Mouse (Mus musculus) hindbrain, embryonic 15.5 days (tissue): ENCODE results near the gene Eif3m. TPM values are rescaled to one million over a fixed set of nuclear protein-coding genes. Genes with fewer than 3 reads are reported as not detected.

Experiments
- ATAC-seq: fragments of 200-750 bp; cut with Nextera tagmentation; 2 replicates; pipeline ENCODE4 v1.8.0; 2017; ENCODE audit warnings: low read depth, moderate number of reproducible peaks, moderate TSS enrichment; ENCODE audit not compliant: low FRiP score
- H3K27ac ChIP-seq: fragments of 300-500 bp; sonication (generic); replicated peaks from 2 replicates; pipeline ENCODE4 v1.5.1; 2015; ENCODE audit warnings: mild to moderate bottlenecking, inconsistent platforms
- H3K27me3 ChIP-seq: fragments of 300-500 bp; sonication (generic); 2 replicates; pipeline ENCODE4 v1.6.1; 2015; ENCODE audit warnings: control low read depth, inconsistent platforms
- H3K36me3 ChIP-seq: fragments of 300-500 bp; sonication (generic); 2 replicates; pipeline ENCODE4 v1.6.1; 2015; ENCODE audit warnings: control low read depth, inconsistent platforms
- H3K4me1 ChIP-seq: fragments of 300-500 bp; sonication (generic); replicated peaks from 2 replicates; pipeline ENCODE4 v1.6.1; 2015; ENCODE audit warnings: control low read depth, inconsistent platforms
- H3K4me2 ChIP-seq: fragments of 300-500 bp; sonication (generic); 2 replicates; pipeline ENCODE4 v1.6.1; 2015; ENCODE audit warnings: moderate library complexity, mild to moderate bottlenecking, inconsistent platforms
- H3K4me3 ChIP-seq: fragments of 300-500 bp; sonication (generic); 2 replicates; pipeline ENCODE4 v1.5.1; 2015; ENCODE audit warnings: mild to moderate bottlenecking, inconsistent platforms
- H3K9ac ChIP-seq: fragments of 300-500 bp; sonication (generic); 2 replicates; pipeline ENCODE4 v1.6.1; 2015; ENCODE audit warnings: inconsistent platforms
- H3K9me3 ChIP-seq: fragments of 300-500 bp; sonication (generic); 2 replicates; pipeline ENCODE4 v1.6.1; 2016; ENCODE audit warnings: control low read depth, inconsistent platforms
- WGBS: fragments of 180-500 bp; shearing (Covaris S2); methylation state at CpG from one replicate; pipeline ENCODE4 v1.1.7; 2015; 5-methylcytosine and 5-hydroxymethylcytosine counted together
- polyA plus RNA-seq: library from polyadenylated mRNA; unstranded; fragments of >200 nt; fragmentation: Nextera tagmentation; extraction: Ambion mirVana; gene quantifications from 2 replicates; pipeline ENCODE4 v1.2.1, GENCODE M21; 2015

Eif3m gene
- polyA plus RNA-seq = 159 and 167 TPM in 2 replicates

DNA sequence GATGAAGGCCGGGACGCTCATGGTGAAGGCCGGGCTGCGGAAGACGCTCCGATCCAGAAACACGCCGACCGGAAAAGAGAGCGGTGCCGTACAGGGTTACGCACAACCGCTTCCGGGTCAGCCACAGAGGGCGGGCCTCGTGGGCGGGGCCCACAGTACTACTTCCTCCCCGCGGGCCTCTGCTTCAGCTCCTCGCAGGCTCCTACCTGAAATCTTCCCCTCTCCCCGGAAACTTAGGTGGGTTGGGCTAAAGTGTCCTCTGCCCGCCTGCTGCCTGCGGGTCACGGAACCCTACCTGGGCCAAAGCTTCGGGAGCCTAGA is at the start of gene Eif3m:
Gene Eif3m (minus strand): TSS at position 114 of the 321 bp plus-strand sequence.
- peak within 1 kb of the TSS; percentile 75 for H3K4me3 ChIP-seq
- H3K27me3 ChIP-seq = no peaks in the 10 kb centered on the region
- H3K4me2 ChIP-seq = peak within 1 kb of the TSS; percentile 83
- H3K27ac ChIP-seq = peak within 1 kb of the TSS; percentile 81
- peak; percentile 100 for ATAC-seq
- peaks cover 14% of the 10 kb centered on the region for H3K36me3 ChIP-seq
- H3K9me3 ChIP-seq = no peaks in the 10 kb centered on the region
- WGBS = under 1% methylated on average over 25 of the region's 25 CpGs
- peak within 1 kb of the TSS; percentile 76 for H3K9ac ChIP-seq
- H3K4me1 ChIP-seq = peaks cover 18% of the 10 kb centered on the region

DNA sequence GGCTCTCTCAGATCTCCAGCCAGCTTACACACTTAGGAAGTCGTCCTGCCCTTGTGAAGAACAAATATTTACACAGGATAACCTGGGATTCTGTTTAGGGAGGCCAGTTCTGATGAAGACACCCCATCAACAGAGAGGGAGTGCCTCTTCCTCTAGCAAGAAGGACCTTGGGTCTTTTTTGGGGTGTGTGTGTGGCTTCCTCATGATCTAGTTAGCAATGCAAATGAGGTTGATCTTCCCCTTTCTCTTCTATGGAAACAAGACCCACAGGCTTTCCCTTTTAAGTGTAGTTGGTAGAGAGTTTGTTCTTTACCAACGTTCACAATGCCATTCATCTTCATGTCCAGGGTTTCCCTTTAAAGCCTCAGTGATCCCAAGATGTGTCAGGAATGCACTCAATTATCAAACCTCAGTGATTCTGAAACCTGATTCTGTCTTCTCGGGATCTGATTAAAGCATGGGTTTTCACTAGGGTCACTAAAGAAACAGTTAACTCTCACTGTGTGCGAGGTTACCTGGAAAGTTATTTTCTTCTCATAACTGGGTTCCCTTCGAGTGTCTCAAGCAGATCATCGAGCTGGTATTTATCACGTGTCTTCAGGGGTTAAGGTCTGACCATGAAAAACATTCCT is 46.0 kb upstream of the Eif3m start:
- WGBS = 57% methylated on average over 7 of the region's 7 CpGs

GRCm38 (mm10) chr2:105058577-105059116 is 41.8 kb upstream of the Eif3m start:
- H3K9me3 ChIP-seq = no peaks in the 10 kb centered on the region
- H3K4me3 ChIP-seq = no peak overlapping the region
- no peak overlapping the region for H3K9ac ChIP-seq
- H3K4me2 ChIP-seq = no peak overlapping the region
- no peaks in the 10 kb centered on the region for H3K4me1 ChIP-seq
- no peaks in the 10 kb centered on the region for H3K36me3 ChIP-seq
- ATAC-seq = no peak
- whole genome bisulfite sequencing = 78% methylated on average over 7 of the region's 7 CpGs
- H3K27me3 ChIP-seq = no peaks in the 10 kb centered on the region
- no peak overlapping the region for H3K27ac ChIP-seq

More for the DNA sequence above, 46.0 kb upstream of the Eif3m start:
- Histone ChIP-seq H3K9ac (no peak overlapping the region), H3K27me3 (no peaks in the 10 kb centered on the region), H3K4me3 (no peak overlapping the region), H3K9me3 (no peaks in the 10 kb centered on the region), H3K4me1 (no peaks in the 10 kb centered on the region), H3K27ac (no peak overlapping the region), H3K4me2 (no peak overlapping the region), H3K36me3 (no peaks in the 10 kb centered on the region)
- no peak for ATAC-seq

GRCm38 (mm10) chr2:105055529-105055928 is 38.6 kb upstream of the Eif3m start:
- H3K9me3 ChIP-seq = no peaks in the 10 kb centered on the region
- no peaks in the 10 kb centered on the region for H3K27me3 ChIP-seq
- no peaks in the 10 kb centered on the region for H3K4me1 ChIP-seq
- no peaks in the 10 kb centered on the region for H3K36me3 ChIP-seq
- H3K4me2 ChIP-seq = no peak overlapping the region
- H3K27ac ChIP-seq = no peak overlapping the region
- ATAC-seq = no peak
- H3K4me3 ChIP-seq = no peak overlapping the region
- 90% methylated on average over 1 of the region's 1 CpGs for WGBS
- H3K9ac ChIP-seq = no peak overlapping the region

DNA sequence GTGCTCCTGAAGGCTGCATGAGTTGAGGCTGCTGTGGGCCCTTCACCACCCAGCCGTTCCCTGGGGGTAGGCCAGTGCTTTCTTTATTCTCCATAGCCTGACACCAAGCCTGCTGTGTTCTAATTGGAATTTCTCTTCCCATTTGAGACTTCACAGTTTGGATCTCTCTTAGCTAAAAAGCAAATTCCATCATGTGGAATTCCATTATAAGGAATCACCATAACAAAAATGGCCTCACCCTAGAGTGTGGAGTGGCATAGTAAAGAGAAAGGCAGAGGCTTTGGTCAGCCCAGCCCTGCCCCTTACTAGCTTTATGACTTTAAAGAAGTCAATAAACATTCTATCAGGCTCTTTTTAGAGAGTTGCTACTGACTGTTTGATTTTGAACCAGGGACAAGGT is 31.4 kb upstream of the Eif3m start:
- no peak overlapping the region for H3K4me3 ChIP-seq
- no peaks in the 10 kb centered on the region for H3K36me3 ChIP-seq
- no peak overlapping the region for H3K4me2 ChIP-seq
- no peaks in the 10 kb centered on the region for H3K9me3 ChIP-seq
- no peak overlapping the region for H3K27ac ChIP-seq
- no peak overlapping the region for H3K9ac ChIP-seq
- no peaks in the 10 kb centered on the region for H3K4me1 ChIP-seq
- 33% methylated on average over 1 of the region's 1 CpGs for WGBS
- H3K27me3 ChIP-seq = no peaks in the 10 kb centered on the region
- ATAC-seq = no peak

GRCm38 (mm10) chr2:105043152-105043551 is 26.3 kb upstream of the Eif3m start:
- no peak overlapping the region for H3K4me3 ChIP-seq
- no peaks in the 10 kb centered on the region for H3K36me3 ChIP-seq
- ATAC-seq = no peak
- 78% methylated on average over 4 of the region's 4 CpGs for WGBS
- H3K27ac ChIP-seq = no peak overlapping the region
- no peaks in the 10 kb centered on the region for H3K27me3 ChIP-seq
- no peak overlapping the region for H3K4me2 ChIP-seq
- no peak overlapping the region for H3K9ac ChIP-seq
- no peaks in the 10 kb centered on the region for H3K9me3 ChIP-seq
- no peaks in the 10 kb centered on the region for H3K4me1 ChIP-seq

GRCm38 (mm10) chr2:105040859-105041258 is 24.0 kb upstream of the Eif3m start:
- H3K9ac ChIP-seq = no peak overlapping the region
- no peak for ATAC-seq
- WGBS = 71% methylated on average over 4 of the region's 4 CpGs

DNA sequence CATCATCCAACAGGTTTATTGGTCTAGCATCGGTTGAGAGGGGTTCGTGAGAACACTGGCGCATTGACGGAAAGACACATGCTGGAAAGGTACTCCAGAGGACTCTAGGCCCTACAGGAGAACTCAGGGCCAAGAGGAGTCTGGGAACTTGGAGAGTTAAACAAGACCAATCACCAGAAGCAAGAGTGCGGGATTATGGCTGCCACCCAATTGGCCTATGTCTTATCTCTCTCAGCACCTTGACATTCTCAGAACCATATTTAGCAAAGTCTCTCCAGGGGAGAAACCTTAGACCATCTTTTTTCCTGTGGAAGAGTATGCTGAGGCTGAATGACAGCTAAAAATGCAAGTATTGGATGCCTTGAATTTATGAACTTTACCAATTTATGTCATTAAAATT is 22.0 kb upstream of the Eif3m start:
- Histone ChIP-seq H3K4me3 (no peak overlapping the region), H3K9me3 (no peaks in the 10 kb centered on the region), H3K9ac (no peak overlapping the region), H3K27ac (no peak overlapping the region), H3K4me2 (no peak overlapping the region), H3K27me3 (no peaks in the 10 kb centered on the region), H3K36me3 (no peaks in the 10 kb centered on the region), H3K4me1 (no peaks in the 10 kb centered on the region)
- WGBS = 94% methylated on average over 5 of the region's 5 CpGs
- no peak for ATAC-seq

More at GRCm38 (mm10) chr2:105040859-105041258, 24.0 kb upstream of the Eif3m start:
- H3K27me3 ChIP-seq = no peaks in the 10 kb centered on the region
- H3K9me3 ChIP-seq = no peaks in the 10 kb centered on the region
- H3K27ac ChIP-seq = no peak overlapping the region
- no peak overlapping the region for H3K4me3 ChIP-seq
- H3K36me3 ChIP-seq = no peaks in the 10 kb centered on the region
- H3K4me2 ChIP-seq = no peak overlapping the region
- no peaks in the 10 kb centered on the region for H3K4me1 ChIP-seq

DNA sequence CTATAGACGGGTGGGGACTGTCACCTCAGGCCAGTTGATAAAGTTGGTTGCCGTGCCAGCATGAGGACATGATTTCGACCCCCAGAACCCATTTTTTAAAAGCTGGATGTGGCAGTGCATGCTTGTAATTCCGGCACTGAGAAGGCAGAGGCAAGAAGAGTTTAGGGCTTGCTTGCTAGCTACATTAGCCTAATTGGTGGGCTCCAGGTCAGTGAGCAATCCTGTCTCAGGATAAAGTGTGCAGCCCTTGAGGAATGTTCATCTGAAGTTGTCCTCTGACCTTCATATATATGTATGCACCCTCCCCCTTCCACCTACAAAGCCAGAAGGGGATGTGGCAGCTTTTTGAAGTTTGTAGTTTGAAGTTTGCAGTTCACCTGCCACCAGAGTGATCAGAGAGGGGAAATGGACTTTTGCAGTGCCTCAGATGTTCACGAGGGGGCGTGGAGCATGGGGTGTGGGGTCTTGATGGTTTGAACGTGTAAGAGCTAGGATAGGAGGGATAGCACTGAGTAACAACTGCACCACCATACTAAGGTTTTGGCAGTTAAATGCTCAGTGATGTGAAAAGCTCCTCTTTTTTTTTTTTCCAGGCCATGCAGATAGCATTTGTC is 21.2 kb upstream of the Eif3m start:
- 84% methylated on average over 7 of the region's 7 CpGs for WGBS
- H3K27me3 ChIP-seq = no peaks in the 10 kb centered on the region

DNA sequence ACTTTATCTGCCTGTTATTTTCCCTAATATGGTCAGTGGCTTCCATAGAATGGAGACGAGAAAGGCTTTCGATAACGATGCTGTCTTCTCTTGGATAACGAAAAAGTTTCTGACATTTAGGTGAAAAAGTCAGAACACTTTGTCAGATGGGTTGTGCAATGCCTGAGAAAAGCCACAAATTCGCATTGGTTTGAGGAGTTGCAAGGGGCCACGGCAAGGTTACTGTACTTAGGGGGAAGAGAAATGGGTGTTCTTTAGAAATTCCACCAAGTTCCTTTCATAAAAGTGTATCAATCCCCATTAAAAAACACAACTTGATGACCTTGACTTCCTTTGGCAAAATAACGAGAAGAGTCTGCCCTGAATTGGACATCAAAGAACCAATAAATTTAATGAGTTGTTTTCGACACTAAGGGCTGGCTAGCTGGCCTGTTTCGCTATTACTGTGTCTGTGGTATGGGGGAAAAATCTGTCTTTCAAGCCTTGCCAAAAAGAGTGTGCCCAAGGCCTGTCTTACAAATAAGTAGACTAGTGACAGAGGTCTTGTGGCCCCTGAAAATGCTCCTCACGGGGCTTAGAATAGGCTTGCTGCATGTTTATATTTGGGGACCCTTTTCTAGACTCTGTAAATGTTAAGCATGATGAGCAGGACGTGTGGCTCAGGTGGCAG is 19.7 kb upstream of the Eif3m start:
- Histone ChIP-seq H3K9me3 (no peaks in the 10 kb centered on the region), H3K4me1 (no peaks in the 10 kb centered on the region), H3K4me2 (no peak overlapping the region), H3K36me3 (no peaks in the 10 kb centered on the region), H3K4me3 (no peak overlapping the region), H3K27me3 (no peaks in the 10 kb centered on the region), H3K9ac (no peak overlapping the region), H3K27ac (no peak overlapping the region)
- ATAC-seq = no peak
- WGBS = 81% methylated on average over 11 of the region's 11 CpGs

More for the DNA sequence above, 21.2 kb upstream of the Eif3m start:
- ATAC-seq = no peak
- Histone ChIP-seq H3K4me2 (no peak overlapping the region), H3K9ac (no peak overlapping the region), H3K4me1 (no peaks in the 10 kb centered on the region), H3K27ac (no peak overlapping the region), H3K4me3 (no peak overlapping the region), H3K36me3 (no peaks in the 10 kb centered on the region), H3K9me3 (no peaks in the 10 kb centered on the region)

DNA sequence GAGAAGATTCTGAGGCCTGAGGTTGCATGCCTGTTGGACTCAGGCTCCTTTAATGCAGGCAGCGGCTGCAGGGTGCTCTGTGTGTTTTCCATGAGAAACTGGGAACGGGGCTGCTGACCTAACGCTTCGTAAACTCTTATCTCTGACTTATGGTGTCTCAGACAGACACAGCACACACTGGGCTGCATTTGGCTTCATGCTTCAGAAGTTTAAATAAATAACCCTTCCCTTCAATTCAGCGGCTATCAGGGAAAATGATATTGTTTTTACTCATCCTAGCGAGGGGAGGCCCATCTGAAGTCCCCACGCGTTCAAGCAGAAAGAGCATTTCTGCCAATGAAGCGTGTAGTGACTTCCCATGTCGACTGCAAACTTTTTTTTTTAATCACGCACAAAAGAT is 19.1 kb upstream of the Eif3m start:
- ATAC-seq = no peak

DNA sequence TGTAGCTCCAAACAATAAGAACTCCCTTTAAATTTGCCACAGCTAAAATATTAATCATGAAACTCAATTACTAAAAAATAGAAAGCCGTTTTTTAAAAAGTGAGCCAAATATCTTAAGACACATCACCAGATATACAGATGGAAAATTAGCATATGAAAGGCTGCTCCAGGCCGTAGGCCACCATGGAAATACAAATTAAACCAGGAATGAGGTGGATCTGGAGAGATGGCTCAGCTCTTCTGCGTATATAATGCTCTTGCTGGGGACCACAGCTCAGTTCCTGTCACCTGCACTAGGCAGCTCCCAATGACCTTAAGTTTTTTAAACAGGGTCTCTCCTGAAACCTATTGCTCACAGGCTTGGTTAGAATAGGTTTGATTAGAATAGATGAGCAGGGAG is 17.2 kb upstream of the Eif3m start:
- Histone ChIP-seq H3K9me3 (no peaks in the 10 kb centered on the region), H3K27ac (no peak overlapping the region), H3K4me3 (no peak overlapping the region), H3K4me2 (no peak overlapping the region), H3K4me1 (no peaks in the 10 kb centered on the region), H3K36me3 (no peaks in the 10 kb centered on the region), H3K9ac (no peak overlapping the region), H3K27me3 (no peaks in the 10 kb centered on the region)
- 40% methylated on average over 3 of the region's 3 CpGs for WGBS
- ATAC-seq = no peak

More for the DNA sequence above, 19.1 kb upstream of the Eif3m start:
- 47% methylated on average over 11 of the region's 11 CpGs for WGBS
- H3K4me1 ChIP-seq = no peaks in the 10 kb centered on the region
- no peaks in the 10 kb centered on the region for H3K27me3 ChIP-seq
- H3K36me3 ChIP-seq = no peaks in the 10 kb centered on the region
- no peaks in the 10 kb centered on the region for H3K9me3 ChIP-seq
- no peak overlapping the region for H3K9ac ChIP-seq
- no peak overlapping the region for H3K4me3 ChIP-seq
- H3K4me2 ChIP-seq = no peak overlapping the region
- H3K27ac ChIP-seq = no peak overlapping the region
